In genomic region chrX:13918659-13919058, GRCm38 (mm10) we compare ENCODE assay signal across 23 mouse cellular contexts.
"Had no signal": no experiment of that assay in that cellular context is flagged by ENCODE, and none has a peak within 500 bp of the region (broad histone marks: within the 10 kb centered on the region; RNA-seq: fewer than 3 reads in every experiment).

No protein-coding gene starts in this region.

- H3K9me3 ChIP-seq: intestine, embryonic 15.5 days; limb, embryonic 10.5 days; limb, embryonic 13.5 days; liver, embryonic 12.5 days; liver, embryonic 15.5 days; lung, embryonic 15.5 days; megakaryocyte, embryonic 14.5 days; midbrain, embryonic 10.5 days; midbrain, embryonic 13.5 days; neural tube, embryonic 13.5 days had no signal

- H3K9ac ChIP-seq: intestine, embryonic 15.5 days; limb, embryonic 13.5 days; liver, embryonic 12.5 days; liver, embryonic 15.5 days; lung, embryonic 15.5 days; midbrain, embryonic 13.5 days; neural tube, embryonic 13.5 days had no signal

- DNase-seq: layer of hippocampus, adult 9-11 months; liver; lung, adult 18-20 months; lung, postnatal 10 days; lung, postnatal 36 days; retina, postnatal 1 day; right cerebral cortex, postnatal 25 days; thymus, adult 2 months; thymus, postnatal 14 days; thymus, postnatal 4 days had no signal

- H3K4me2 ChIP-seq: intestine, embryonic 15.5 days; limb, embryonic 13.5 days; liver, embryonic 12.5 days; liver, embryonic 15.5 days; lung, embryonic 15.5 days; midbrain, embryonic 13.5 days; neural tube, embryonic 13.5 days had no signal

- ATAC-seq: intestine, embryonic 15.5 days; liver, embryonic 12.5 days; midbrain, embryonic 13.5 days; midbrain, embryonic 16.5 days had no signal

- H3K27me3 ChIP-seq: intestine, embryonic 15.5 days; limb, embryonic 13.5 days; liver, embryonic 12.5 days; liver, embryonic 15.5 days; lung, embryonic 15.5 days; midbrain, embryonic 13.5 days; neural tube, embryonic 13.5 days had no signal

- H3K4me3 ChIP-seq: intestine, embryonic 15.5 days; layer of hippocampus, adult 2 months; limb, embryonic 10.5 days; limb, embryonic 13.5 days; liver, embryonic 12.5 days; liver, embryonic 15.5 days; lung, embryonic 15.5 days; megakaryocyte, embryonic 14.5 days; midbrain, embryonic 10.5 days; midbrain, embryonic 13.5 days; myocyte; neural tube, embryonic 13.5 days had no signal

- H3K4me1 ChIP-seq: intestine, embryonic 15.5 days; limb, embryonic 10.5 days; limb, embryonic 13.5 days; liver, embryonic 12.5 days; liver, embryonic 15.5 days; lung, embryonic 15.5 days; megakaryocyte, embryonic 14.5 days; midbrain, embryonic 10.5 days; midbrain, embryonic 13.5 days; neural tube, embryonic 13.5 days had no signal

- H3K27ac ChIP-seq: intestine, embryonic 15.5 days; layer of hippocampus, adult 2 months; limb, embryonic 10.5 days; limb, embryonic 13.5 days; liver, embryonic 12.5 days; liver, embryonic 15.5 days; lung, embryonic 15.5 days; midbrain, embryonic 10.5 days; midbrain, embryonic 13.5 days; neural tube, embryonic 13.5 days had no signal

- H3K36me3 ChIP-seq: intestine, embryonic 15.5 days; limb, embryonic 10.5 days; limb, embryonic 13.5 days; liver, embryonic 12.5 days; liver, embryonic 15.5 days; lung, embryonic 15.5 days; midbrain, embryonic 10.5 days; midbrain, embryonic 13.5 days; neural tube, embryonic 13.5 days had no signal
